Mouse (Mus musculus) midbrain, postnatal 0 days (tissue): Measurements from ENCODE around the gene Tmem242. TPM values are rescaled to one million over a fixed set of nuclear protein-coding genes. Genes with fewer than 3 reads are reported as not detected.
A peak's percentile ranks its signal among the peaks of the same experiment; 100 is the strongest.

Source experiments
- ATAC-seq: fragments of 200-750 bp; cut with Nextera tagmentation; 2 replicates; pipeline ENCODE4 v1.8.0; 2017; ENCODE audit warnings: moderate number of reproducible peaks, mild to moderate bottlenecking, moderate TSS enrichment, moderate library complexity; ENCODE audit not compliant: low FRiP score
- DNase-seq: peaks from one replicate; pipeline ENCODE4 v3.0.0-alpha.2; 2015; ENCODE audit warnings: low spot score
- H3K27ac ChIP-seq: fragments of 300-500 bp; sonication (generic); 2 replicates; pipeline ENCODE4 v1.5.1; 2014; ENCODE audit warnings: low read depth, mild to moderate bottlenecking, low read length, mixed read lengths
- H3K27me3 ChIP-seq: fragments of 300-500 bp; sonication (generic); 2 replicates; pipeline ENCODE4 v1.6.1; 2014; ENCODE audit warnings: low read length, control low read depth, mixed read lengths; ENCODE audit not compliant: insufficient read depth
- H3K36me3 ChIP-seq: fragments of 300-500 bp; sonication (generic); 2 replicates; pipeline ENCODE4 v1.6.1; 2014; ENCODE audit warnings: low read length, control low read depth, mixed read lengths; ENCODE audit not compliant: insufficient read depth
- H3K4me1 ChIP-seq: fragments of 300-500 bp; sonication (generic); 2 replicates; pipeline ENCODE4 v1.6.1; 2014; ENCODE audit warnings: mild to moderate bottlenecking, control low read depth, antibody characterized with exemption, low read length, mixed read lengths; ENCODE audit not compliant: insufficient read depth
- H3K4me2 ChIP-seq: fragments of 300-500 bp; sonication (generic); 2 replicates; pipeline ENCODE4 v1.6.1; 2014; ENCODE audit warnings: low read depth, mild to moderate bottlenecking, low read length, mixed read lengths; ENCODE audit not compliant: poor library complexity, severe bottlenecking
- H3K4me3 ChIP-seq: fragments of 300-500 bp; sonication (generic); 2 replicates; pipeline ENCODE4 v1.5.1; 2014; ENCODE audit warnings: low read depth, mild to moderate bottlenecking, low read length, moderate library complexity
- H3K9ac ChIP-seq: fragments of 300-500 bp; sonication (generic); replicated peaks from 2 replicates; pipeline ENCODE4 v1.6.1; 2014; ENCODE audit warnings: mild to moderate bottlenecking, low read length, moderate library complexity, mixed read lengths; ENCODE audit not compliant: poor library complexity, severe bottlenecking
- H3K9me3 ChIP-seq: fragments of 300-500 bp; sonication (generic); 2 replicates; pipeline ENCODE4 v1.6.1; 2016; ENCODE audit warnings: low read length, control low read depth
- CTCF ChIP-seq: IDR thresholded peaks from 2 replicates; pipeline ENCODE4 v1.5.1; 2016; ENCODE audit warnings: antibody characterized with exemption, mild to moderate bottlenecking
- WGBS: fragments of 180-500 bp; shearing (Covaris S2); extraction: QIAGEN DNeasy Blood & Tissue Kit; methylation state at CpG from one replicate; pipeline ENCODE4 v1.1.7; 2014; 5-methylcytosine and 5-hydroxymethylcytosine counted together
- polyA plus RNA-seq: library from polyadenylated mRNA; unstranded; fragments of >200 nt; fragmentation: Nextera tagmentation; extraction: Ambion mirVana; gene quantifications from 2 replicates; pipeline ENCODE4 v1.2.1, GENCODE M21; 2015
- total RNA-seq: library from RNA; depleted of rRNA; stranded (reverse); fragments of >200 nt; gene quantifications from 2 replicates; pipeline ENCODE4 v1.2.3, GENCODE M21; 2014

Tmem242 gene
- total and polyA plus RNA-seq, 2 experiments from 2014 or later, result 61.4 to 129 TPM

GRCm38 (mm10) chr17:5424156-5424555 lies 15.9 kb downstream of the Tmem242 start:
- no peaks in the 10 kb centered on the region; the same call in 1 of the 2 replicates for H3K36me3 ChIP-seq
- DNase-seq (no peak), ATAC-seq (no peak)
- no peaks in the 10 kb centered on the region for H3K9me3 ChIP-seq
- H3K27ac ChIP-seq, result no peak overlapping the region
- no peak for TF ChIP-seq CTCF
- H3K4me3 ChIP-seq, result no peak overlapping the region
- H3K4me1 ChIP-seq, result no peaks in the 10 kb centered on the region
- 80% methylated on average over 8 of the region's 8 CpGs for WGBS
- H3K27me3 ChIP-seq, result no peaks in the 10 kb centered on the region
- H3K9ac ChIP-seq, result no peak overlapping the region
- H3K4me2 ChIP-seq, result no peak overlapping the region

- no peak for DNase-seq
- no peaks in the 10 kb centered on the region for H3K4me1 ChIP-seq
- ATAC-seq, result no peak
- no peak overlapping the region for H3K4me2 ChIP-seq
- H3K36me3 ChIP-seq, result peaks cover 6% of the 10 kb centered on the region; the same call in 1 of the 2 replicates
- no peak overlapping the region for H3K27ac ChIP-seq
- WGBS, result 54% methylated on average over 4 of the region's 4 CpGs
- H3K27me3 ChIP-seq, result no peaks in the 10 kb centered on the region
- H3K9ac ChIP-seq, result no peak overlapping the region
- no peak overlapping the region for H3K4me3 ChIP-seq
- no peaks in the 10 kb centered on the region for H3K9me3 ChIP-seq
- no peak for TF ChIP-seq CTCF
These were observed 18.2 kb downstream of the Tmem242 start for GRCm38 (mm10) chr17:5421835-5422234.

GRCm38 (mm10) chr17:5419771-5420518 lies 20.1 kb downstream of the Tmem242 start:
- Histone ChIP-seq H3K4me1 (no peaks in the 10 kb centered on the region), H3K9ac (no peak overlapping the region), H3K36me3 (peaks cover 6% of the 10 kb centered on the region; the same call in 1 of the 2 replicates), H3K4me3 (no peak overlapping the region), H3K9me3 (no peaks in the 10 kb centered on the region), H3K4me2 (no peak overlapping the region), H3K27me3 (no peaks in the 10 kb centered on the region), H3K27ac (no peak overlapping the region)
- TF ChIP-seq CTCF, result no peak
- ATAC-seq, result no peak
- peak; percentile 42 for DNase-seq
- 74% methylated on average over 6 of the region's 6 CpGs for WGBS

- DNase-seq, result no peak
- peaks cover 6% of the 10 kb centered on the region; the same call in 1 of the 2 replicates for H3K36me3 ChIP-seq
- no peaks in the 10 kb centered on the region for H3K9me3 ChIP-seq
- no peak overlapping the region for H3K27ac ChIP-seq
- H3K27me3 ChIP-seq, result no peaks in the 10 kb centered on the region
- no peak overlapping the region for H3K4me2 ChIP-seq
- 84% methylated on average over 9 of the region's 9 CpGs for WGBS
- no peak overlapping the region for H3K4me3 ChIP-seq
- ATAC-seq, result no peak
- no peak for TF ChIP-seq CTCF
- no peaks in the 10 kb centered on the region for H3K4me1 ChIP-seq
- no peak overlapping the region for H3K9ac ChIP-seq
These were observed 21.0 kb downstream of the Tmem242 start for GRCm38 (mm10) chr17:5419056-5419455.

GRCm38 (mm10) chr17:5418545-5418944 lies 21.5 kb downstream of the Tmem242 start, which contains the start of gene Ldhal6b:
Ldhal6b (minus strand) TSS chr17:5418767.
- Histone ChIP-seq H3K36me3 (peaks cover 6% of the 10 kb centered on the region; the same call in 1 of the 2 replicates), H3K9ac (no peak within 1 kb of the TSS), H3K27ac (no peak within 1 kb of the TSS), H3K4me2 (no peak within 1 kb of the TSS), H3K9me3 (no peaks in the 10 kb centered on the region), H3K27me3 (no peaks in the 10 kb centered on the region), H3K4me1 (no peaks in the 10 kb centered on the region), H3K4me3 (no peak within 1 kb of the TSS)
- no peak for TF ChIP-seq CTCF
- DNase-seq (no peak), ATAC-seq (no peak)
- 97% methylated on average over 11 of the region's 11 CpGs for WGBS

- ATAC-seq (no peak), DNase-seq (no peak)
- peaks cover 6% of the 10 kb centered on the region; the same call in 1 of the 2 replicates for H3K36me3 ChIP-seq
- no peaks in the 10 kb centered on the region for H3K27me3 ChIP-seq
- H3K4me2 ChIP-seq, result no peak overlapping the region
- no peak for TF ChIP-seq CTCF
- H3K4me3 ChIP-seq, result no peak overlapping the region
- H3K4me1 ChIP-seq, result no peaks in the 10 kb centered on the region
- no peak overlapping the region for H3K9ac ChIP-seq
- H3K9me3 ChIP-seq, result no peaks in the 10 kb centered on the region
- 93% methylated on average over 3 of the region's 3 CpGs for WGBS
- no peak overlapping the region for H3K27ac ChIP-seq
These were observed 23.5 kb downstream of the Tmem242 start for GRCm38 (mm10) chr17:5416518-5416917.
